Mouse (Mus musculus): Measurements from ENCODE around the gene Adm.

DNA sequence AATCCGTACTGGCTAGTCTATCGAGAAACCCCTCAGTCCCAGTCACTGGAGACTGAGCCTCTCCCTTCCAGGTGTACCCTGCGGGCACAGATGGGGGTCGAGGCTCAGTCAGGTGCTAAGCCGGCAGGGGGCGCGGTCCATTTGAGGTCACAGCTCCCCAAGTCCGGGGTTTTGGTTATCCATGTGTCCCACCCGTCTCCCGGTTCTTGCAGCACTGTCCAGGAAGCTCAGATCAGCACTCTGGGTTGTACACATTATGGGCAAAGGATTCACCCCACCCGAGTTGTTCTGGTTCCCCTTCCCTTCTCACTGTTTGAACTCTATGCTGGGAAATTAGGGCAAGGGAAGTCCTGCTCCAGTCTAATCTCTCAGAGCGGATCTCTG lies 370 bp upstream of the Adm start:
- no peak for TF ChIP-seq POLR2A (IDR thresholded peaks at IDR 0.05; ENCODE audit: borderline replicate concordance, control insufficient read depth, low read depth, low read length)
- no peak for TF ChIP-seq CTCF (IDR thresholded peaks at IDR 0.05; ENCODE audit: control insufficient read depth, insufficient read depth, low read length)
